Mouse (Mus musculus) CD4-positive helper T cell, adult 2 months (primary cell): ENCODE measurements at regions not wholly inside any gene's neighbourhood (a gene's known extent, or its start where the extent isn't known, plus 50 kb on each side); places are given as distances from the start of the nearest gene placed in this dataset.

Source experiments
- DNase-seq: peaks from one replicate; pipeline ENCODE4 v3.0.0-alpha.2; 2012; ENCODE audit warnings: low read depth, missing footprints, low spot score

- no peak for DNase-seq
These were observed 271.9 kb downstream of the 4930544G11Rik start for GRCm38 (mm10) chr6:66224164-66224903.

GRCm38 (mm10) chr6:66236368-66236767, 284.0 kb downstream of the 4930544G11Rik start:
- no peak for DNase-seq

- DNase-seq, result no peak
These were observed 279.8 kb upstream of the Mad2l1 start for GRCm38 (mm10) chr6:66255378-66255777.

- DNase-seq, result no peak
These were observed 271.8 kb upstream of the Mad2l1 start for GRCm38 (mm10) chr6:66263429-66263828.

GRCm38 (mm10) chr6:66263918-66264317, 271.3 kb upstream of the Mad2l1 start:
- DNase-seq, result no peak

GRCm38 (mm10) chr6:66268427-66268826, 266.8 kb upstream of the Mad2l1 start:
- no peak for DNase-seq

GRCm38 (mm10) chr6:66271414-66272206, 263.6 kb upstream of the Mad2l1 start:
- no peak for DNase-seq

- DNase-seq, result no peak
These were observed 263.0 kb upstream of the Mad2l1 start for GRCm38 (mm10) chr6:66272216-66272615.

GRCm38 (mm10) chr6:66274737-66275136, 260.5 kb upstream of the Mad2l1 start:
- no peak for DNase-seq

GRCm38 (mm10) chr6:66280701-66281100, 254.5 kb upstream of the Mad2l1 start:
- DNase-seq, result no peak

GRCm38 (mm10) chr6:66282566-66283115, 252.5 kb upstream of the Mad2l1 start:
- DNase-seq, result no peak

GRCm38 (mm10) chr6:66283521-66283920, 251.7 kb upstream of the Mad2l1 start:
- DNase-seq, result no peak

- no peak for DNase-seq
These were observed 247.6 kb upstream of the Mad2l1 start for GRCm38 (mm10) chr6:66287607-66288006.

GRCm38 (mm10) chr6:66289196-66289595, 246.0 kb upstream of the Mad2l1 start:
- DNase-seq, result no peak

GRCm38 (mm10) chr6:66291576-66291975, 243.6 kb upstream of the Mad2l1 start:
- DNase-seq, result no peak

GRCm38 (mm10) chr6:66298056-66298455, 237.1 kb upstream of the Mad2l1 start:
- no peak for DNase-seq

- DNase-seq, result no peak
These were observed 235.0 kb upstream of the Mad2l1 start for GRCm38 (mm10) chr6:66300189-66300588.

GRCm38 (mm10) chr6:66344848-66345247, 190.3 kb upstream of the Mad2l1 start:
- DNase-seq, result no peak

GRCm38 (mm10) chr6:66347356-66347755, 187.8 kb upstream of the Mad2l1 start:
- DNase-seq, result no peak

- no peak for DNase-seq
These were observed 174.1 kb upstream of the Mad2l1 start for GRCm38 (mm10) chr6:66361130-66361529.

GRCm38 (mm10) chr6:66367263-66367662, 167.9 kb upstream of the Mad2l1 start:
- no peak for DNase-seq

- no peak for DNase-seq
These were observed 153.8 kb upstream of the Mad2l1 start for GRCm38 (mm10) chr6:66381279-66381934.
